Mouse (Mus musculus) small intestine, adult 2 months (tissue): ENCODE results near the gene Dlg2.

Source experiments
- CTCF ChIP-seq: fragments of 200-500 bp; IDR thresholded peaks from 2 replicates; pipeline ENCODE4 v1.5.1; 2012; ENCODE audit warnings: low read depth, mild to moderate bottlenecking, control low read depth, inconsistent platforms, low read length, moderate library complexity, mixed read lengths; ENCODE audit not compliant: insufficient replicate concordance, insufficient read length; ENCODE audit errors: extremely low read depth
- POLR2A ChIP-seq: fragments of 200-500 bp; IDR thresholded peaks from 2 replicates; pipeline ENCODE4 v1.6.1; 2012; ENCODE audit warnings: low read depth, mild to moderate bottlenecking, control low read depth, inconsistent platforms, low read length, moderate library complexity

- no peak for TF ChIP-seq CTCF
- no peak for TF ChIP-seq POLR2A
Observed at GRCm38 (mm10) chr7:92044966-92045365, 1568.5 kb downstream of the Dlg2 start.
